Mouse (Mus musculus): ENCODE measurements around the gene Fmo4.

Fmo4 gene

DNA sequence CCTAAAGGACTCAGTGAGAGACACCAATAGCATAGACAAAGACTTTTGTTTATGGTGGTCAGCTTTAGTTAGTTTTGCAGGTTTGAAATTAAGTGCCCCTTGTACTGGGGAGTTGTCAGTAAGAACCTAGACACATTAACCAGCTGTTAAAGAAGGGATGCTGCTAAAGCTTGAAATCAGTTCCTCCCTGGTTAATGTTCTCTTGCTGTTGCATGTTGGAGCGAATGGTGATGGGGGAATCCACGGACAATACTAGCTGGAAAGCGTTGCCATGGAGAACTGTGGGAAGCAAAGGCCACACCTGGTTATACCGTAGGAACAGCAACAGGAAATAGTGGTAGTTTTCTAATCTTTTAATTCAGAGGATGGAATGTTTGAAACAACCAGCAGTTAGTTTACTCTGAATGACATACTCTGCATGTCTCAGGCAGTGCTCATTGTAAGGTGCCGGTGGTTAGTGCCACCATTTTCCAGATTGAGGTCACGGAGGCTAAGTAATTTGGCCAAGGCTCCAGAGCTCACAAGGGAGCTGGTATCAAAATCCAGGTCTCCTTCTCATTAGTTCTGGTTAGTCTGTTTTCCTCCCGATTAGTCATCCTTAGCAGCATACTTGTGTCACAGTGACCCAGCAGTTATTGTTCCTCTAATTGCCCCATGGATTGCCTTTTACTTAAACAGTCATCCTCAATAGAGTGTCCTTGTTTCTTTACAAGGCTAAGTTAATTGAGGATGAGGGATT lies 21.3 kb downstream of the Fmo4 start:
- DNase-seq = peak; percentile 42

DNA sequence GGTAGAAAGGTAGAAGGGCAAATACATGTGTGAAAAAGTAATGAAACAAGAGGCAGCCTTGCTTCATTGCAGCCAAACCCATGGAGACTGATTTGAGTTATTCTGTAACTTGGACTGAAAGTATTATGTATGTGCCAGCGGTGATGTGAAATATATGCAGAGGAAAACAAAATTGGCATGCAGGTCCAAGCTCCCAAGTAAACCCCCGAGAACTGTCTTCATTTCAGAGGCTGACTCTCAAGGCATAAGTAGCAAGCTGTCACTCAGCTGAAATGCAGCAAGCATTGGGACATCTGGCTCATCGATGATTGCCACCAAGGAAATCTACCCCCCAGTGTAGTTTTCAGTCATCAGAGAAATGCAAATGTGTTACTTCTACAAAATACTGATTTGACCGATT lies 28.6 kb downstream of the Fmo4 start:
- no peak for DNase-seq

DNA sequence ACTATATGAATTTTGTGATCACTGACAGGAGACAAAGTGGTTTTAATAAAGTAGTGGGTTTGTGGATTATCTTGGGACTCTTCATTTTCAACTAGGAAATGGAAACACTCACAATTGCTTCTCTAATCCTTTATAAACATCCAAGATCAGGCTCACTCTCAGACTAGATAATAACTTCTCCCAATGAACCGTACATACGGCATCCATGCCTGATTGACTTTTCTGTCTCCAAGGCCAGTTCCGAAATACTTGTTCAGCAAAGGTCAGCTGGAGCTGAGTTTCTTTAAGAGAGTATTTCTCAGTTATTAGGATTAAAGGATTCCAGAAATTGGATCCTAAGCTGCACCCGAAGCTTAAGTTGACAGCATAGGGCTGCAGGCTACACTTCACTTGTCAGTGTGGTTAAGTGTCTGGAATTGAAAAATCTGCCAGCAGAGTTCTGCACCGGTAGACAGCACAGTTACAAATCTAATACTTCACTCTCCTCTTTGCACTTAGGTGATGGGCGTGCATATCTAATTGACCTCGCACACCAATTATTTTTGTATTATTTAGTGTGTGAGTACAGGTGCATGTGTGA lies 30.0 kb downstream of the Fmo4 start:
- no peak for DNase-seq

DNA sequence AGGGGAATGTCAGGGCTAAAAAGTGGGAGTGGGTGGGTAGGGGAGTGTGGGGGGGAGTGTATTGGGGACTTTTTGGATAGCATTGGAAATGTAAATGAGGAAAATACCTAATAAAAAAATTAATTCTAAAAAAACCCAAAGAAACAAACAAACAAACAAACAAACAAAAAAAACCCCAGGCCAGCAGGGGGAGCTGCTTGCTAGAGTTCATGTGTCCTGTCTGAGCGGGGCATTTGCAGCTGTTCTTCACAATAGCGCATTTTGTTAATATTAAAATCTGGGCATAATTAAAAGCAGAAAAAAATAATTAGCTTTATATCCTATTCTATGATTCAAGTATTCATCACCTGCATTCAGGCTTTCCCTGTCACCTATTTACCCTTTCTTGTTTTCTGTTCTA lies 32.7 kb downstream of the Fmo4 start:
- peak; percentile 24 for DNase-seq

DNA sequence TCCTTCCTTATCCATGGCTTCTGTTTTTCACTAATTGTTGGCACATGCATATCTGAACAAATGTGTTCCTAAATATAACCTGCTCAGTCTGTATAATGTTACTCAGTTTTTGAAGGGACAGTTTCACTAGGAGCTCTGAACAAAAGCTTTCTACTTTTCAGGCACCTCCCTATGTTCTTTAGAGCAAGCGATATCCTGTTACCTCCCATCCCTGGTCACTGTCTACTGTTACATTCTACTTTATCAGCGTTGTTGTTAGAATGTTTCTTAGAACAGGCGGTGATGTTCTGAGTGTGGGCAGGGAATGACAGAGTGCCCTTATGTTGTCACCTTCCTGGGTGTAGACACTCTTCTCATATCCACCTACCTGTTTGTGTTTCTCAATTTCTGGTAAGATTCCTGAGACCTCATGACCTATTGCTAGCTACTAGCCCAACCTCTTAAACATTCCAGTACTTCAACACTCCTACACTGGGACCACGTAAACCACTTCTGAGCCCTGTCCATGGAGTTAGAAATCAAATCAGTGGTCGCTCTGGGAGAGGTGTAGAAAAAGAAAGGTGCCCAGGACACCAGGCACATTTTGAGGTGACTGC lies 35.7 kb downstream of the Fmo4 start:
- DNase-seq = no peak

DNA sequence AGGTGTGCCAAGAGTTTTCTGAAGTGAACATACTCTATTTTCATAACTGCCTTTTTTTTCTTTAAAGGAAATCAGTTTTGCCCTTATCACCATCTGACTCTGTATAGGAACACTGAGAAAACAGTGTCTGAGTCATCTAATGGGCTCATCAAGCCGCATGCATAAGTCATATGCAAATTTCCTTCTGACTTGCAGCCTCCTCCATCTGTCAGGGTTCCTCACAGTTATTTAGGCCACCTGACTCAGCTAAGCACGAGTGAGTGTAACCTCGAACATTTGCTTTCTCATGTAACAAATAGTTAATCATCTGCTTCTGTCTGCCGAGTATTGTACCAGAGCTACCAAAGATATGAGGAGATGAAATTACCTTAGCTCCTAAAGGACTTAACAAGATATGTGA lies 40.1 kb downstream of the Fmo4 start:
- no peak for DNase-seq

DNA sequence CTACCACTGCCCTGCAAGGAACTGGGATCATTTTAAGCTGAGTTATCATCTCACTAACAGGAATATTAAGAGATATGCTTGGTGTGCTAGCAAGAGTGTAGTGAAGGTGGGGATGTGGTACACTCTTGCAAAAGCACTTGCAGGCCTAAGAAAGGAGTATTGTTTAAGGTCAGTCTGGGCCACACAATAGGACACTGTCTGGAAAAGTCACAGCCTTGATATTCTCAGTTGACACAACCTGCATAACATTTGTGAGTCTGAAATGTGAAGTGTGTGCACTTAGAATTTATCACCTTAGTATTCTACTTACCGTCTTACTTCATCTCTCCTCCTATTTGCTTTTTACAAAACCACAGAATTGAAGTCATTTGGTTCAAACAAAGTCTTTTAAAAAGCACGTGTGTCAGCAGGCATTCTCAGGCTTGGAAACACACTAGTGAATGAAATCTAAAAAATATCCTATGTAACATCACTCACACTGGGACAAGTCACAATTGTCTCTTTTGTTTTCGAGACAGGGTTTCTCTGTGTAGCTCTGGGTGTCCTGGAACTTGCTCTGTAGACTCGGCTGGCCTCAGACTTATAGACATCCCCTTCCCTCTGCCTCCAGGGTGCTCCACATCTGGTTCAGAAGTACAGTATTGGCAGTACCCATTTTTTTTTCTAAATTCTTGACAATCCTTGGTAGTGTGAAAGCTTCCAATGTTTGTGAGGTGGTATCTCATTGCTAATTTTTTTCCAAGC lies 42.0 kb downstream of the Fmo4 start:
- no peak for DNase-seq

DNA sequence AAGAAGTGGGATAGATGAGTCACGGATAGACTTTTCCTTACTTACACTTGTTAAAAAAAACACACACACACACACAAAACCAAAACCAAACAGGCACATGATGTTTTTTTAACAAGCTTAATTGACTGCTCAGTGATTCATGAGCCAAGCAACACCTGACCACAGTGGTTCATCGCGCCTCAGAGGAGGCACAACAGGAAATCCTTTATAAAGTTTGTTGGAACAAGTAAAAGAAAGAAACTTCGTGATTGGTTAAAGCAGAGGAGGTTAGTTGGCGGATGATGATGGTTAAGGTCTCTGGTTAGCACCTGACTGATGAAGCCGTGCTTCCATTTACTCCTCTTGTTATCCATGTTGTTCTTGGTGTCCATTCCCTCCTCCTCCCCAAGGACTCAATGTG lies 61.8 kb downstream of the Fmo4 start:
- no peak for DNase-seq

DNA sequence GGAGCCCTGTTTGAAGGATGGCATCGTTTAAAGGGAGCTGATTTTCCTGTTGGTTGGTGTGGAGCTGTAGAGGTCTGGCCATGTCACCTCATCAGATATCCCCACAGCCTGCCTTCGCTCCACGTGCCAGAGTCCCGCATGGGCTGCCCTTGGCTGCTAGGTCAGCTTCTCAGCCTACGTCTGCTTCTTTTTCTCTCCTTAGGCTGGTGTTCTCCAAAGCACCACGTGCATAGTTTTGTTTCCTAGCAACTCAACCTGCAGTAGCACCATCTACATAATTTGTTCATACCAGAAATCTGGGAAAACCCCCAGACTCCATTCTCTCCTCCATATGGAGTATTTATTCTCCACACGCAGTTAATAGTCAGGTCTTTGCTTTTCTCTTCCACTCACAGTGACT lies 64.2 kb downstream of the Fmo4 start:
- no peak for DNase-seq

DNA sequence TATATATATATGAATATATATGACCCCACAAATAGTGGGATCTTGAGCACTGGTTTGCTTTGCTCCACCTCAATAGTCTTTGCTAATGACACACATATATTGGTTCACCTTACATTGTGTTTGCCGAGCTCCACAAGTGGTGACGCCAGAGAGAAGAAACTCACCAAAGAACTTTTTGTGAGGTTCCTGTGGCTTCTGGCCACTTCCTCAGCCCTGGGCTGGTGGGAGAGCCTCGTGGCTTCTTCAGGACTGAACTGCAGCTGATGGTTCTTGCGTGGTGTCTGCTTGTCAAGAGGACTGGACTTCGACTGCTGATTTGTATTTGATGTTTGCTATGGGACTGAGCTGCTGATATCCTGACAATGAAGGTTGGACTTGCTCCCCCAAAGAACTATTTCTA lies 65.0 kb downstream of the Fmo4 start:
- no peak for DNase-seq
